Mouse (Mus musculus) liver, embryonic 12.5 days (tissue): ENCODE data around the gene Prl3c1. TPM values are rescaled to one million over a fixed set of nuclear protein-coding genes. Genes with fewer than 3 reads are reported as not detected.
"Not testable (repeated sequence)": the region's sequence is repeated elsewhere in the genome, so short reads cannot be mapped to it uniquely, and the experiment has no call there.

ENCODE experiments used
- ATAC-seq: fragments of 200-750 bp; cut with Nextera tagmentation; 2 replicates; pipeline ENCODE4 v1.8.0; 2017; ENCODE audit warnings: moderate number of reproducible peaks, mild to moderate bottlenecking, moderate library complexity
- H3K27ac ChIP-seq: fragments of 300-500 bp; sonication (generic); 2 replicates; pipeline ENCODE4 v1.5.1; 2016; ENCODE audit warnings: mild to moderate bottlenecking
- H3K27me3 ChIP-seq: fragments of 300-500 bp; sonication (generic); replicated peaks from 2 replicates; pipeline ENCODE4 v1.6.1; 2016; ENCODE audit warnings: mild to moderate bottlenecking, moderate library complexity
- H3K36me3 ChIP-seq: fragments of 300-500 bp; sonication (generic); 2 replicates; pipeline ENCODE4 v1.6.1; 2016; ENCODE audit warnings: mild to moderate bottlenecking, moderate library complexity
- H3K4me1 ChIP-seq: fragments of 300-500 bp; sonication (generic); 2 replicates; pipeline ENCODE4 v1.6.1; 2016
- H3K4me2 ChIP-seq: fragments of 300-500 bp; sonication (generic); 2 replicates; pipeline ENCODE4 v1.6.1; 2016; ENCODE audit warnings: mild to moderate bottlenecking, moderate library complexity
- H3K4me3 ChIP-seq: fragments of 300-500 bp; sonication (generic); 2 replicates; pipeline ENCODE4 v1.5.1; 2016; ENCODE audit warnings: mild to moderate bottlenecking, moderate library complexity
- H3K9ac ChIP-seq: fragments of 300-500 bp; sonication (generic); 2 replicates; pipeline ENCODE4 v1.6.1; 2016; ENCODE audit warnings: mild to moderate bottlenecking, moderate library complexity
- H3K9me3 ChIP-seq: fragments of 300-500 bp; sonication (generic); replicated peaks from 2 replicates; pipeline ENCODE4 v1.6.1; 2016; ENCODE audit warnings: mild to moderate bottlenecking, moderate library complexity
- WGBS: fragments of 180-500 bp; shearing (Covaris S2); methylation state at CpG from one replicate; pipeline ENCODE4 v1.1.7; 2016; ENCODE audit not compliant: insufficient replicate concordance; 5-methylcytosine and 5-hydroxymethylcytosine counted together
- polyA plus RNA-seq: library from polyadenylated mRNA; unstranded; fragments of >200 nt; fragmentation: Nextera tagmentation; extraction: Ambion mirVana; gene quantifications from 2 replicates; pipeline ENCODE4 v1.2.1, GENCODE M21; 2016

The Prl3c1 gene
- not detected in 2 replicates for polyA plus RNA-seq

GRCm38 (mm10) chr13:27196359-27196758 lies at the start of gene Prl3c1:
Gene Prl3c1 (plus strand): TSS chr13:27196659.
- no peak within 1 kb of the TSS for H3K9ac ChIP-seq
- H3K4me2 ChIP-seq = no peak within 1 kb of the TSS
- whole genome bisulfite sequencing = 46% methylated on average over 1 of the region's 1 CpGs
- no peak within 1 kb of the TSS for H3K4me3 ChIP-seq
- H3K4me1 ChIP-seq = no peaks in the 10 kb centered on the region
- no peaks in the 10 kb centered on the region for H3K36me3 ChIP-seq
- ATAC-seq = no peak
- no peaks in the 10 kb centered on the region for H3K27me3 ChIP-seq
- H3K9me3 ChIP-seq = no peaks in the 10 kb centered on the region
- H3K27ac ChIP-seq = no peak within 1 kb of the TSS

- WGBS = 23% methylated on average over 1 of the region's 1 CpGs
- H3K27me3 ChIP-seq = no peaks in the 10 kb centered on the region
- no peaks in the 10 kb centered on the region for H3K4me1 ChIP-seq
Measured at GRCm38 (mm10) chr13:27148264-27148663, 48.2 kb upstream of the Prl3c1 start.

GRCm38 (mm10) chr13:27156490-27156889 lies 40.0 kb upstream of the Prl3c1 start, which contains the start of gene Prl3d3:
Gene Prl3d3 (plus strand): TSS chr13:27156790.
- WGBS = 60% methylated on average over 3 of the region's 3 CpGs
- ATAC-seq, H3K27me3 ChIP-seq, H3K4me1 ChIP-seq, H3K4me2 ChIP-seq, H3K9me3 ChIP-seq, H3K9ac ChIP-seq, H3K27ac ChIP-seq, H3K36me3 ChIP-seq, H3K4me3 ChIP-seq: not testable (repeated sequence)

More at GRCm38 (mm10) chr13:27148264-27148663, 48.2 kb upstream of the Prl3c1 start:
- no peak overlapping the region for H3K9ac ChIP-seq
- no peak overlapping the region for H3K4me3 ChIP-seq
- no peaks in the 10 kb centered on the region for H3K36me3 ChIP-seq
- no peak overlapping the region for H3K4me2 ChIP-seq
- no peak overlapping the region for H3K27ac ChIP-seq
- no peak for ATAC-seq
- no peaks in the 10 kb centered on the region for H3K9me3 ChIP-seq

GRCm38 (mm10) chr13:27241547-27241946 lies 45.1 kb downstream of the Prl3c1 start, which contains the start of gene Prl3b1:
Gene Prl3b1 (plus strand): TSS chr13:27241847.
- Histone ChIP-seq H3K4me2 (no peak within 1 kb of the TSS), H3K36me3 (no peaks in the 10 kb centered on the region), H3K4me3 (no peak within 1 kb of the TSS), H3K27ac (no peak within 1 kb of the TSS), H3K4me1 (no peaks in the 10 kb centered on the region), H3K9me3 (no peaks in the 10 kb centered on the region), H3K27me3 (no peaks in the 10 kb centered on the region), H3K9ac (no peak within 1 kb of the TSS)
- WGBS = 86% methylated on average over 1 of the region's 1 CpGs
- no peak for ATAC-seq

Other genes with a start within 250 kb of the Prl3c1 start
- gene Prl, start 139.1 kb upstream of the Prl3c1 start, polyA plus RNA-seq = not detected in 2 replicates
- not detected in 2 replicates for gene Prl3d1, start 102.5 kb upstream of the Prl3c1 start, polyA plus RNA-seq
- gene Prl3d2, start 75.0 kb upstream of the Prl3c1 start, polyA plus RNA-seq = not detected in 2 replicates
- not detected in 2 replicates for gene Prl3d3, start 39.9 kb upstream of the Prl3c1 start, polyA plus RNA-seq
- not detected in 2 replicates for gene Prl3b1, start 45.2 kb downstream of the Prl3c1 start, polyA plus RNA-seq
- not detected in 2 replicates for gene Prl3a1, start 62.8 kb downstream of the Prl3c1 start, polyA plus RNA-seq
- not detected in 2 replicates for gene Prl6a1, start 116.0 kb downstream of the Prl3c1 start, polyA plus RNA-seq
- not detected in 2 replicates for gene Prl8a2, start 149.0 kb downstream of the Prl3c1 start, polyA plus RNA-seq
- not detected in 2 replicates for gene Prl2b1, start 194.2 kb downstream of the Prl3c1 start, polyA plus RNA-seq
- not detected in 2 replicates for gene Prl8a6, start 242.0 kb downstream of the Prl3c1 start, polyA plus RNA-seq